Mouse (Mus musculus): ENCODE data around the gene Grwd1. TPM values are rescaled to one million over a fixed set of nuclear protein-coding genes. Genes with fewer than 3 reads are reported as not detected.

The Grwd1 gene
- polyA plus RNA-seq, 1 experiment from 2014 or later, result 16.4 TPM

DNA sequence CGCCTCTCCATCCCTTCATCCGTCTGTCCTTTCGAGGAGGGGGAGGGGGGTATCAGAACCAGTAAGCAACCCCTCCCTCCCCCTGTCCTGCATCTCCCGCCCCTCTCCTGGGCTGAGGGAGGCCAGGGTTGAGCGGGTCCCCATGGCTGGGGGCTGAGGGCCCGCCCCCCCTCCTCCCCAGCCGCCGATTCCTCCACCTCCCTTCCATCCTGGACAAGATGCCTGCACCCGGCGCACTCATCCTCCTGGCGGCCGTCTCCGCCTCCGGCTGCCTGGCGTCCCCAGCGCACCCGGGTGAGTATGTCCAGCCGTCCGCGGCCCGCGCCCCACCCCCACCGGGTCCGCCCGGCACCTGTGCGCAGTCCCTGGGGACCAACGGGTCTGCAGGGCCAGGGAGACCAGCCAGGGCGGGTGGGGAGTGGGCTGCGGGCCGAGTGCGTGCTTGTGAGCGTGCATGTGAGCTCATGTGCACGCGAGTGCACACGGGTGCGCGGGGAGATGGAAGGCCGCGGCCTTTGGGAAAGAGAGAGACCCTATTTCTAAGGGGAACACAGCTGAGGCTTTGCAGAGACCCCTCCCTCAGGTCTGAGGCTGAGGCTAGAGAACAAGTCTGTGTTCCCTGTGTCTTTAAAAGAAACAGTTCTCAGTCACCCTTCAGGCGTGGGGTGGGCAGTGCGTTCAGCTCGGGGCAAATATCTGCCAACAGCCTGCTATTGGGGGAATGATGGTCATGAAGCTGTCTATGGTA, 45.2 kb downstream of the Grwd1 start:
- H3K4me1 ChIP-seq (replicated peaks; ENCODE audit: control insufficient read depth, insufficient read depth, low read length), result peaks cover 12% of the 10 kb centered on the region; the same call in 1 of the 2 replicates
- peak; percentile 19; the same call in 1 of the 2 replicates for TF ChIP-seq CTCF (IDR thresholded peaks at IDR 0.05; ENCODE audit: low read depth)
- H3K9me3 ChIP-seq (ENCODE audit: control insufficient read depth), result no peaks in the 10 kb centered on the region
- H3K27ac ChIP-seq (ENCODE audit: low read depth, low read length), result no peak overlapping the region
- H3K4me2 ChIP-seq (replicated peaks; ENCODE audit: low read depth), result peak overlapping the region; percentile 67
- H3K36me3 ChIP-seq (ENCODE audit: control insufficient read depth, insufficient read depth), result no peaks in the 10 kb centered on the region; the same call in 1 of the 2 replicates
- no peak for ATAC-seq
- WGBS, result 1% methylated on average over 36 of the region's 42 CpGs
- H3K9ac ChIP-seq (ENCODE audit: low read depth, low read length), result peak overlapping the region; percentile 26; the same call in 1 of the 2 replicates
- H3K27me3 ChIP-seq (replicated peaks; ENCODE audit: control insufficient read depth, insufficient read depth, low read length), result peaks cover 32% of the 10 kb centered on the region
- peak overlapping the region; percentile 36 for H3K4me3 ChIP-seq (ENCODE audit: low read depth, low read length)

DNA sequence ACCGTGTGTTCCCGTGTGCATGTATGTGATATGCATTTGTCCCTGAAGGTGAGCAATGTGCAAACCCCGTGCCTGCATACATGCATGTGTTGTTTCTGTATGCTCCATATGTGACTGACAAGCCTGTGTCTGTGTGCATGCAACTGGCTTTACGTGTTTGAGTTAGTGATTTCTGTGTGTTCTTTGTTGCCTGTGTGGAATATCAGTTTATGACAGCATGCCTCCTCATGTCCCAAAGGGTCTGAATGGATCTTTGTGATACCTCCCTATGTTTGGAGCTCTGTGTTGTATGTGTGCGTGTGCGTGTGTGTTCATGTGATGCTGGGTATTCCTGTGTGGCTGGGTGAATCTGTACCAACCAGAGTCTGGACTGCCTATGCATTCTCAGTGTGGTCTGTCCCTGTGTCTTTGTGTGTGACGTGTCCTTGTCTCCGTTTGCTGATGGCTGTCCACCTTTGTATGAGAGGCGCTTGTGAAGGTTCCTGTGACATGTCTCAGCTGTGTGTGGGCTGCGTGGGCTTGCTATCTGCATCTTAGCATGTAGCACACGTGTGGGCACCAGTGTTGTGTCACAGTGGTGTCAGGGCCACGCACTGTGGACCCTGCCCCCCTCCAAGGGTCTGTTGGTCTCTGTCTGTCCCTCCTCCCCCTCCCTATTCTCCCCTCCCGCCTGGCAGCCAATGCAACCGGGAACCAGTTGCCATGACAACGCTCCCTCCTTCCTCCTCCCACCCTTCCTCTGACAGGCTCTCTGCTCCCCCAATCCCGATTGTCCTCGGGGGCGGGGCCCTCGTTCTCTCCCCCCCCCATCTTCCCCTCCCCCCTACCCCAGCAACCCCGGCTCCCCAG, 46.0 kb downstream of the Grwd1 start, which contains the start of gene Sult2b1:
Sult2b1 (minus strand) TSS at position 146 of the 849 bp plus-strand sequence.
- peaks cover 32% of the 10 kb centered on the region for H3K27me3 ChIP-seq (replicated peaks; ENCODE audit: control insufficient read depth, insufficient read depth, low read length)
- H3K27ac ChIP-seq (ENCODE audit: low read depth, low read length), result no peak within 1 kb of the TSS
- no peak for ATAC-seq
- H3K4me1 ChIP-seq (replicated peaks; ENCODE audit: control insufficient read depth, insufficient read depth, low read length), result peaks cover 12% of the 10 kb centered on the region; the same call in 1 of the 2 replicates
- 26% methylated on average over 17 of the region's 20 CpGs for WGBS
- peak within 1 kb of the TSS; percentile 52 for H3K4me3 ChIP-seq (ENCODE audit: low read depth, low read length)
- no peak for TF ChIP-seq CTCF (IDR thresholded peaks at IDR 0.05; ENCODE audit: low read depth)
- peak within 1 kb of the TSS; percentile 51 for H3K9ac ChIP-seq (ENCODE audit: low read depth, low read length)
- no peaks in the 10 kb centered on the region for H3K9me3 ChIP-seq (ENCODE audit: control insufficient read depth)
- no peaks in the 10 kb centered on the region; the same call in 1 of the 2 replicates for H3K36me3 ChIP-seq (ENCODE audit: control insufficient read depth, insufficient read depth)
- peak within 1 kb of the TSS; percentile 94 for H3K4me2 ChIP-seq (replicated peaks; ENCODE audit: low read depth)

DNA sequence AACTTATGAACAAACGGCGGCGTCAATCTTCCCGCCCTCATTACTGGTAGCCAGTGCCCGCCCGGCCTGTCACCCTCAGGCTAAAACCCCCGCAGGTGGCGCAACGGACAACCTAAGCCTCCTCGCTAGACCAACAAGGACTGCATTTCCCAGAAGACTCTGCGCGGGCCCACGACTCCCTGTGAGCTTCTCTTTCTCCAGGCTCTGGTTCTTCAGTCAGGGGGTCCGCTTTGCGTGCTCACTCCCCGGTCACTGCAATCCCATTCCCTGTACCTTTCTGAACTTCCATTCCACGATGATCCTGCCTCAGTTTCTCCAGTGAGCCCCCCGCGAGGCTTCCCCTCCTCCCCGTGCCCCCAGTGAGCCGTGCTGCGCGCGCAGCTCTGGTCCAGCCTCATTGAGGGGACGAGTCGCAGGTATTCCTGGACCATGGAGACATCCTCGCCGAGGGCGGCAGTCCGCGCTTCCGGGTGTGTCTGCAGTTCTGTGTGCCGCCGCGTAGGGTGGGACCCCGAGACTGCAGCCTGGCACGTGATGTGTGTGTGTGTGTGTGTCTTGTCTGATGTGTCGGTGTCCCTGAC, 47.1 kb downstream of the Grwd1 start, which contains the start of gene Lmtk3:
Lmtk3 (plus strand) TSS at position 228 of the 581 bp plus-strand sequence.
- peaks cover 12% of the 10 kb centered on the region; the same call in 1 of the 2 replicates for H3K4me1 ChIP-seq (replicated peaks; ENCODE audit: control insufficient read depth, insufficient read depth, low read length)
- no peak within 1 kb of the TSS for H3K27ac ChIP-seq (ENCODE audit: low read depth, low read length)
- H3K27me3 ChIP-seq (replicated peaks; ENCODE audit: control insufficient read depth, insufficient read depth, low read length), result peaks cover 32% of the 10 kb centered on the region
- H3K4me2 ChIP-seq (replicated peaks; ENCODE audit: low read depth), result peak within 1 kb of the TSS; percentile 94
- WGBS, result under 1% methylated on average over 38 of the region's 38 CpGs
- TF ChIP-seq CTCF (IDR thresholded peaks at IDR 0.05; ENCODE audit: low read depth), result peak; percentile 56
- peak within 1 kb of the TSS; percentile 51 for H3K9ac ChIP-seq (ENCODE audit: low read depth, low read length)
- no peaks in the 10 kb centered on the region; the same call in 1 of the 2 replicates for H3K36me3 ChIP-seq (ENCODE audit: control insufficient read depth, insufficient read depth)
- peak within 1 kb of the TSS; percentile 52 for H3K4me3 ChIP-seq (ENCODE audit: low read depth, low read length)
- ATAC-seq, result 0 out of 2 replicates have a peak, but pooled peaks have one; percentile 20
- H3K9me3 ChIP-seq (ENCODE audit: control insufficient read depth), result no peaks in the 10 kb centered on the region

DNA sequence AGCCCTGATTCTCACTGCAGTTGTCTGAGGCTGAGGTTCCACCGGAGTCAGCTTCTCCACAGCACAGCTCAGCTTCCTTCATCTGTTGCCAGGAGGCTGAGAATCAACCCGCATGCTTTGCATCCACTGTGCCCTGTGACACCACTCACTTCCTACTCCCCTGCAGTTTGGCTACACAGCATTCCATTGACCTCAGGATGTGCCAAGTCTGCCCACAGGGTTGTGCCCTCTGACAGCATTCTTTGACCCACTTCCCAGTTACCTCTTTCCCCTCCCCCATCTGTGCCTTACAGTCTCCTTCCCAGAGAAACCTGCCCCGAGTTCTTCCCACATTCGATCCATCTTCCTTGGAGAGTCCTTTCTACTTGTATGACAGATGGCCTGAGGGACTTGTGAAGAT, 48.5 kb downstream of the Grwd1 start:
- WGBS, result 75% methylated on average over 4 of the region's 4 CpGs

DNA sequence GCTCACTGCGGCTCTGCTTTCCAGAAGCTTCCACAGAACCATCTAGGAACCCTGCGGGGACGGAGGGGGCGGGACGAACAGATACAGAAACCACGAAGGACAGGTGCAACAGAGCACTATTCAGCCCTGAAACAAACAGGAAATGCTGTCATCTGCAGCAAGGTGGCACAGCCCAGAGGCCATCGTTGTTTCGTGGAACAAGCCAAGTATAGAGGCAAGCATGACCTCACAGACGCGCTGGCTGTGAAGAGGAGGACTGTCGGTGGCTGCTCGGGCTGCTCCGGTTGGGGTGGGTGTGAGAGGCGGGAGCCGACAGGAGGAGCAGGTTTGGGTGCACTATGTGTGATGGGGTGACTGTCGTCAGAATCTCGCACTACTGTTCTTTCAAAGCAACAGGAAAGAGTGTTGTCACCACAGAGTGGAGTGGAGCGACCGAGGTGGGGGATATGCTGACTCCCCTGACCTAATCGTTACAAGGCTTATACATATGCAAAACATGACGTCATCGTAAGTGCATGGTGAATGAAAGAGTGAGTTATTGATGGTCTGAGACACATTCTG, 51.6 kb downstream of the Grwd1 start:
- 18% methylated on average over 22 of the region's 22 CpGs for WGBS
- Histone ChIP-seq H3K9ac (ENCODE audit: low read depth, low read length) (no peak overlapping the region), H3K27ac (ENCODE audit: low read depth, low read length) (no peak overlapping the region), H3K4me1 (replicated peaks; ENCODE audit: control insufficient read depth, insufficient read depth, low read length) (0 out of 2 replicates have a peak, but pooled peaks cover 7% of the 10 kb centered on the region), H3K9me3 (ENCODE audit: control insufficient read depth) (no peaks in the 10 kb centered on the region), H3K27me3 (replicated peaks; ENCODE audit: control insufficient read depth, insufficient read depth, low read length) (peaks cover 7% of the 10 kb centered on the region; the same call in 1 of the 2 replicates), H3K36me3 (ENCODE audit: control insufficient read depth, insufficient read depth) (no peaks in the 10 kb centered on the region), H3K4me2 (replicated peaks; ENCODE audit: low read depth) (peak overlapping the region; percentile 53), H3K4me3 (ENCODE audit: low read depth, low read length) (no peak overlapping the region)
- no peak for ATAC-seq
- TF ChIP-seq CTCF (IDR thresholded peaks at IDR 0.05; ENCODE audit: low read depth), result no peak

More for the DNA sequence above, 48.5 kb downstream of the Grwd1 start:
- Histone ChIP-seq H3K9me3 (ENCODE audit: control insufficient read depth) (no peaks in the 10 kb centered on the region), H3K27me3 (replicated peaks; ENCODE audit: control insufficient read depth, insufficient read depth, low read length) (peaks cover 31% of the 10 kb centered on the region), H3K4me2 (replicated peaks; ENCODE audit: low read depth) (no peak overlapping the region), H3K36me3 (ENCODE audit: control insufficient read depth, insufficient read depth) (no peaks in the 10 kb centered on the region; the same call in 1 of the 2 replicates), H3K27ac (ENCODE audit: low read depth, low read length) (no peak overlapping the region), H3K9ac (ENCODE audit: low read depth, low read length) (no peak overlapping the region), H3K4me1 (replicated peaks; ENCODE audit: control insufficient read depth, insufficient read depth, low read length) (peaks cover 12% of the 10 kb centered on the region; the same call in 1 of the 2 replicates), H3K4me3 (ENCODE audit: low read depth, low read length) (no peak overlapping the region)
- ATAC-seq, result no peak
- TF ChIP-seq CTCF (IDR thresholded peaks at IDR 0.05; ENCODE audit: low read depth), result no peak
